Mouse (Mus musculus): ENCODE measurements around the gene Pakap. TPM values are rescaled to one million over a fixed set of nuclear protein-coding genes. Genes with fewer than 3 reads are reported as not detected.

Gene Pakap
- total RNA-seq, 2 experiments from 2014 or later: 20.8 to 26.0 TPM

DNA sequence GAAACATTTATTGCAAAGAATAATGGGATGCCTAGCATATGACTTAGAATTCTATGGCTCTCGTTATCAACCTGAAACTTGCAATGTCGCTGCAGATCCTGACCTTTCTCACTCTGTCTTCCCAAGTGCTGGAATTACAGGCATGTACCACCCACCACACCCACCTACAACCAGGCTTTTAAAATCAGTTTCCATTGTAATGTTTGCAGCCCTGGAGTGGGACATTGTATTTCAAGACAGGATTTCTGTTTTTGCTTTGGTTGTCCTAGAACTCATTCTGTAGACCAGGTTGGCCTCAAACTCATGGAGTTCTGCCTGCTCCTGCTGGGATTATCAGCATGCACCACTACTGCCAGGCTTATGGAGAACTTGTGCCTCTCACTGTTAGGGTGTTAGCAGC, 374.9 kb downstream of the Pakap start:
- DNase-seq (ENCODE audit: low spot score in 2 of 2): no peak

Other genes with a start within 250 kb of the Pakap start
- 10 to 100 TPM; 48.6 to 57.0 TPM for gene Palm2, start 133.9 kb upstream of the Pakap start, total RNA-seq (2021)
- gene Akap2, start 149.5 kb downstream of the Pakap start, total RNA-seq (2021): 10 to 100 TPM; 47.1 to 53.1 TPM